Mouse (Mus musculus) c-Kit-negative CD71-positive TER-119-positive erythroid progenitor cells, embryonic 14.5 days (primary cell): ENCODE data around the gene Apol6.

Experiments
- DNase-seq: peaks from one replicate; pipeline ENCODE4 v3.0.0-alpha.2; 2013; ENCODE audit warnings: low read depth, low spot score

The Apol6 gene

GRCm38 (mm10) chr15:77104349-77105158 is 60.0 kb downstream of the Apol6 start:
- no peak for DNase-seq

GRCm38 (mm10) chr15:77105273-77105672 is 60.7 kb downstream of the Apol6 start:
- DNase-seq = no peak
